In the genomic region with DNA sequence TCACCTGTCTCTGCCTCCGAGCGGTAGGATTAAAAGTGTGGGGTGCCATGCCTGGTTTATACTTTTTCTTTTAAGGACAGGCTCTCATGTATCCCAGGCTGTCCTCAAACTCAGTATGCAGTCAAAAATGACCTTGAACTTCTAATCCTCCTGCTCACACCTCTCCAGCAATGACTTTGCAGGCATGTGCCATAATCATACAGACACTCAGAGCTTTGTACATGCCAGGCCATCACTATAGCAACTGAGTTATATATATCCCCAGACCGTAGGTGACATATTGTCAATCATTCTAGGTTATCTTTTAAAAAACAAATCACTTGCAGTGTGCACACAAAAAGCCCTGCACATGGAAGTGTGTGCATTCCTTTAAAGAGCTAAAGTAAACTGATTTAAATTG, we compare ENCODE assay signal across 15 mouse cellular contexts. TPM values are rescaled to one million over a fixed set of nuclear protein-coding genes. Genes with fewer than 3 reads are reported as not detected.
A peak's percentile ranks its signal among the peaks of the same experiment; 100 is the strongest.
DNase-seq lines count a peak whose midpoint lies in the region; ATAC-seq and TF ChIP-seq lines count a peak whose summit lies in the region.
"Had no signal": no experiment of that assay in that cellular context is flagged by ENCODE, and none has a peak within 500 bp of the region (broad histone marks: within the 10 kb centered on the region; RNA-seq: fewer than 3 reads in every experiment).

No protein-coding gene starts in this region.

- H3K36me3 ChIP-seq in heart, embryonic 12.5 days = no peaks in the 10 kb centered on the region
- no peaks in the 10 kb centered on the region for H3K36me3 ChIP-seq in forebrain, embryonic 11.5 days (ENCODE audit: control insufficient read depth, insufficient read depth, low read length)
- H3K36me3 ChIP-seq in hindbrain, embryonic 16.5 days (ENCODE audit: control insufficient read depth, insufficient read depth, low read length) = no peaks in the 10 kb centered on the region
- H3K36me3 ChIP-seq: embryonic facial prominence, embryonic 12.5 days; forebrain, embryonic 10.5 days had no signal

- no peaks in the 10 kb centered on the region for H3K9me3 ChIP-seq in heart, embryonic 12.5 days (replicated peaks)
- no peaks in the 10 kb centered on the region for H3K9me3 ChIP-seq in forebrain, embryonic 11.5 days (ENCODE audit: control insufficient read depth, low read length)
- no peaks in the 10 kb centered on the region for H3K9me3 ChIP-seq in hindbrain, embryonic 16.5 days (ENCODE audit: control insufficient read depth, low read length)
- H3K9me3 ChIP-seq: embryonic facial prominence, embryonic 12.5 days; forebrain, embryonic 10.5 days had no signal

- TF ChIP-seq CTCF in bone marrow, adult 2 months (IDR thresholded peaks at IDR 0.05; ENCODE audit: control insufficient read depth, insufficient read depth, low read length) = no peak

- intact Hi-C loops in heart, postnatal 14 days (cut with DNase I) = no loop called here

- peak; percentile 64 for ATAC-seq in heart, embryonic 12.5 days (ENCODE audit: insufficient number of reproducible peaks, low FRiP score)
- ATAC-seq in megakaryocyte, adult 5-6 weeks (ENCODE audit: poor library complexity, severe bottlenecking) = peak; percentile 16; the same call in 1 of the 2 replicates
- ATAC-seq in forebrain, embryonic 11.5 days (replicated peaks; ENCODE audit: low FRiP score) = no peak
- ATAC-seq in hindbrain, embryonic 16.5 days = no peak
- ATAC-seq: intestine, postnatal 0 days had no signal

- no peak for TF ChIP-seq POLR2A in bone marrow, adult 2 months (IDR thresholded peaks at IDR 0.05; ENCODE audit: borderline replicate concordance, control insufficient read depth, low read depth, low read length)

- H3K27me3 ChIP-seq in heart, embryonic 12.5 days (replicated peaks) = no peaks in the 10 kb centered on the region
- peaks cover 9% of the 10 kb centered on the region; the same call in 1 of the 2 replicates for H3K27me3 ChIP-seq in forebrain, embryonic 11.5 days (ENCODE audit: control insufficient read depth, insufficient read depth, low read length)
- H3K27me3 ChIP-seq in hindbrain, embryonic 16.5 days (replicated peaks; ENCODE audit: control insufficient read depth, insufficient read depth, low read length) = no peaks in the 10 kb centered on the region

- no peak overlapping the region for H3K4me2 ChIP-seq in heart, embryonic 12.5 days
- H3K4me2 ChIP-seq in forebrain, embryonic 11.5 days (ENCODE audit: low read depth, low read length, severe bottlenecking) = no peak overlapping the region
- no peak overlapping the region for H3K4me2 ChIP-seq in hindbrain, embryonic 16.5 days (ENCODE audit: low read length)
- H3K4me2 ChIP-seq: embryonic facial prominence, embryonic 12.5 days; hindbrain, embryonic 14.5 days had no signal

- H3K4me1 ChIP-seq in heart, embryonic 12.5 days (replicated peaks) = no peaks in the 10 kb centered on the region
- H3K4me1 ChIP-seq in bone marrow, adult 2 months (ENCODE audit: control insufficient read depth, insufficient read depth, low read length) = no peaks in the 10 kb centered on the region; the same call in 1 of the 2 replicates
- no peaks in the 10 kb centered on the region for H3K4me1 ChIP-seq in forebrain, embryonic 11.5 days (replicated peaks; ENCODE audit: control insufficient read depth, insufficient read depth, low read length)
- H3K4me1 ChIP-seq in hindbrain, embryonic 16.5 days (ENCODE audit: control insufficient read depth, insufficient read depth, low read depth, low read length) = no peaks in the 10 kb centered on the region
- H3K4me1 ChIP-seq: embryonic facial prominence, embryonic 12.5 days; forebrain, embryonic 10.5 days had no signal

- WGBS in heart, embryonic 12.5 days = 59% methylated on average over 3 of the region's 3 CpGs
- WGBS in bone marrow, adult 2 months = 69% methylated on average over 3 of the region's 3 CpGs
- whole genome bisulfite sequencing in forebrain, embryonic 11.5 days = 82% methylated on average over 3 of the region's 3 CpGs
- 91% methylated on average over 3 of the region's 3 CpGs for WGBS in hindbrain, embryonic 16.5 days

- peak overlapping the region; percentile 86 for H3K27ac ChIP-seq in heart, embryonic 12.5 days (ENCODE audit: poor library complexity, severe bottlenecking)
- H3K27ac ChIP-seq in bone marrow, adult 2 months (ENCODE audit: control insufficient read depth, insufficient read depth, low read depth, low read length, poor library complexity) = peak overlapping the region; percentile 51; the same call in 1 of the 2 replicates
- H3K27ac ChIP-seq in forebrain, embryonic 11.5 days (ENCODE audit: low read depth, low read length) = no peak overlapping the region
- no peak overlapping the region for H3K27ac ChIP-seq in hindbrain, embryonic 16.5 days (ENCODE audit: low read depth, low read length)
- H3K27ac ChIP-seq: embryonic facial prominence, embryonic 12.5 days; forebrain, embryonic 10.5 days; hindbrain, embryonic 14.5 days had no signal

- DNase-seq in heart, postnatal 14 days = no peak
- DNase-seq in CD4-positive, CD25-positive, alpha-beta regulatory T cell, adult 2 months (ENCODE audit: low read depth, low spot score) = peak; percentile 38
- DNase-seq in forebrain, embryonic 11.5 days (ENCODE audit: low spot score) = no peak
- DNase-seq: adrenal gland, postnatal 25 days; cerebellum, postnatal 25 days; kidney, postnatal 10 days; midbrain, embryonic 14.5 days had no signal

- H3K9ac ChIP-seq in heart, embryonic 12.5 days = no peak overlapping the region
- H3K9ac ChIP-seq in forebrain, embryonic 11.5 days (ENCODE audit: low read length) = no peak overlapping the region
- no peak overlapping the region for H3K9ac ChIP-seq in hindbrain, embryonic 16.5 days (ENCODE audit: low read depth, low read length)
- H3K9ac ChIP-seq: embryonic facial prominence, embryonic 12.5 days; hindbrain, embryonic 14.5 days had no signal

- no peak overlapping the region for H3K4me3 ChIP-seq in heart, embryonic 12.5 days
- no peak overlapping the region for H3K4me3 ChIP-seq in bone marrow, adult 2 months (replicated peaks; ENCODE audit: control insufficient read depth, low read depth, low read length)
- H3K4me3 ChIP-seq in forebrain, embryonic 11.5 days (ENCODE audit: low read depth, low read length) = no peak overlapping the region
- H3K4me3 ChIP-seq in hindbrain, embryonic 16.5 days (ENCODE audit: low read length) = no peak overlapping the region
- H3K4me3 ChIP-seq: embryonic facial prominence, embryonic 12.5 days; forebrain, embryonic 10.5 days had no signal

RNA-seq across cellular contexts. Expression of a gene that starts 29.6 kb away (rescaled TPM):
- polyA plus RNA-seq in heart, embryonic 12.5 days (2016; fragmentation: Nextera tagmentation; extraction: Ambion mirVana) = 3,404 and 3,505 TPM in 2 replicates
- 100 to 1,000 TPM; 543 to 602 TPM for total RNA-seq in heart, postnatal 14 days (2021)
- 2,117 and 3,348 TPM in 2 replicates for polyA plus RNA-seq in bone marrow, adult 2 months (2011; ENCODE audit: insufficient read depth, insufficient read length, low replicate concordance, missing spikeins)
- total RNA-seq in megakaryocyte, adult 5-6 weeks (2015) = 11,237 and 11,623 TPM in 2 replicates
- 5,986 and 6,405 TPM in 2 replicates for total RNA-seq in megakaryocyte, adult 5-6 weeks (2017)
- 3,887 and 4,316 TPM in 2 replicates for polyA plus RNA-seq in forebrain, embryonic 11.5 days (2014; fragmentation: Nextera tagmentation; extraction: Ambion mirVana)
- polyA plus RNA-seq in hindbrain, embryonic 16.5 days (2015; fragmentation: Nextera tagmentation; extraction: Ambion mirVana) = 4,367 and 4,892 TPM in 2 replicates

Comparison
In these comparisons a context has a peak if more than half of its experiments do, and no peak if none do; other contexts are left out.
1. ATAC-seq: peak in heart, embryonic 12.5 days (single experiment) and megakaryocyte, adult 5-6 weeks (single experiment); none in forebrain, embryonic 11.5 days (single experiment) and hindbrain, embryonic 16.5 days (single experiment).
2. H3K27ac ChIP-seq: peak in heart, embryonic 12.5 days (single experiment) and bone marrow, adult 2 months (single experiment); none in forebrain, embryonic 11.5 days (single experiment) and hindbrain, embryonic 16.5 days (single experiment).